Mouse (Mus musculus) cerebellum, postnatal 14 days (tissue): ENCODE measurements around the gene Csf2rb2.
"Not testable (repeated sequence)": the region's sequence is repeated elsewhere in the genome, so short reads cannot be mapped to it uniquely, and the experiment has no call there.

Experiments
- DNase-seq, 2 experiments: peaks; one replicate each; pipeline ENCODE4 v3.0.0; 2021; ENCODE audit warnings: mixed read lengths in 2 of 2

The Csf2rb2 gene

DNA sequence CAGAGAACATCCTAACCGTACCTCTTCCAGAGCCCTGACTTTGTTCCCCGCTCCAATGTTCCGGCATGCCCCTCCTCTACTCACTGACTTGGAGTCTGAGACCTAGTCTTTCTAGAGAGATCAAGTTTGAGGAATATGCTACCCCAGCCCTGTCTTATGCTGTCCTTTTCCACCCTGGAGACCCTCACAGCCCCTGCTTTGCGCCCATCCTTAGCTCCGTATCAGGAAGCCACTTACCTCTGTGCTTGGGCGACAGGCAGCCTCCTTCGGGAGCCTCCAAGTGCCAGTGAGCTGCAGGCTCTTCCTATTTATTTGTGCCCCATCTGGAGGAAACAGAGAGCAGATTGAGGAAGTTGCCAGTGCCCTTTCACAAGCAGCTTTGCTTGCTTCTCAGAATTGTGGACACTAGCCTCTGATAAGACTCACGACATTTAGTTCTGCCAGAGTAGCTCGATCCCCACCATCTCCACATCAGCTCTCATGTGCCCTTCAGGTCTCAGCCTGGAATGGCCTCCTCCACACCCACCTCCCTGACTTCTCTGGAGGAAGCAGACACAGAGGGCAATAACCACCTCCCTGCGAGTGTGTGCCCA lies at the start of gene Csf2rb2:
TSS of gene Csf2rb2 (minus strand) at position 381 of the 593 bp plus-strand sequence.
- no peak for DNase-seq

DNA sequence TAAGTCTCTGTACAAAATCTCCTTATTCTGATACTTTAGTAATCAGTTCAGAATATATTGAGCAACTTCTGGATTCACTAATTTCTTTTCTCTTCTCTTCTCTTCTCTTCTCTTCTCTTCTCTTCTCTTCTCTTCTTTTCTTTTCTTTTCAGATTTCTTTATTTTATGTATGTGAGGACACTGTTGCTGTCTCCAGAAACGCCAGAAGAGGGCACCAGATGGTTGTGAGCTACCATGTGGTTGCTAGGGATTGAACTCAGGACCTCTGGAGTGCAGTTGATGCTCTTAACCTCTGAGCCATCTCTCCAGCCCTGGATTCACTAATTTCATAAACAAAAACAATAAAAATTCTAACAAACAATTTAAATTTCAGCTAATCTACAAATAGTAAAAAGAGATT lies 49.4 kb upstream of the Csf2rb2 start:
- DNase-seq, result peak; percentile 76 to 80

DNA sequence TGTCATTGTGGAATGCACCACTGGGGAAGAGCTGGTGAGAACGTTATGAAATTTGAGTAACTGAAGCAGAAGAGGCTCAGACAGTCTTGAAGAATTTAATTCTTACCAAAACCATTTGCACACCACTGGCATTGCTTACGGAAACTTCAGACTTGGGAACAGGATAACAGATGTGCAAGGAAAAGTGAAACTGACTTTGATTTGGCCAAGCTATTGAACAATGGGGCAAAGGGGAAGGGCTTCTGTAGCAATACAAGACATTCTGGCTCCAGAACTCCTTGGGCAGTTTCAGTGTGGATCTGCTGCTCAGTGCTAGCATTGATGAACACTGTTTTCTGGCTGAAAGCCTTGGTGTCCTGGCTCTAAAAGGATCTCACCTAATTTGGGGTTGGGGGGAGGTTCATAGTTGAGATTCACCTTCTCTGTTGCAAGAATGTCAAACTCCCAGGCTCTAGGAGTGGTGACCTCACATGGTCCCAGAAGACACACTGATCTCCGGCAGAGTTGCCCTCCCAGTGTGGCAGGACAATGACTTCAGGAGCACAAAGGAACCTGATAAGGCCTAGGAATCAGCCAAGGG lies 46.2 kb upstream of the Csf2rb2 start:
- no peak for DNase-seq

DNA sequence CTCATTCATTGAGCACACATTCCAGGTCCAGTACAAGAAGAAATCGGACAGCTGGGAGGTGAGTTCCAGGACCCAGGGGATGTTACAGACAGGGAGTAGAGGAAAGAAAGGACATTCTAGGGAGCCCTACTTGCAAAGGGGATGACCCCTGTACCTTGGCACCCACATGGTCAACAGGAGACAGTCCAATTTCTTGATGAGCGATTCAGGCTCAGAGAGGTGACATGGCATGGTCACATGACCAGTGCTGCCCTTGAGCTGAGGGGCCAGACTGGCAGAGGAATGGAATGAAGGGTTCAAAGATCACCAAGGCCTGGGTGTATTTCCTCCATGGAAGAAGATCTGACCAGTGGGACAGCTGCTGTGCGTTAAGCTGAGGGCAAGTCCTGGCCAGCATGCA lies 39.0 kb upstream of the Csf2rb2 start:
- DNase-seq, result no peak

DNA sequence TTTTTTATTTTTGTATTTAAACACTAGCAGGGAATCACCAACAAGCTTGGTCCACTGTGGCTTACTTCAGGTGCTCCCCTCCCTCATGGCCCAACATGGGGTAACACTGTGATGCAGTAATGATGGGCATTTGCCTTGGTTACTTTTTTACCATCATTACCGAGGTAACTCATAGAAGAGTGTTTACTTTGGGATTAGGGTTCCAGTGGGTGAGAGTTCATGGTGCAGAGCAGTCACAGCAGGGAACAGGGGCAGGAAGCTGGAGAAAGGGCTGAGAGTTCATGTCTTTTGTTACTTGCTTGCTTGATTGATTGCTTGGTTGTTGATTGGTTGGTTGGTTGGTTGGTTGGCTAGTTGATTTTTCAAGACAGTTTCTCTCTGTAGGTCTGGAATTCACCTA lies 38.2 kb upstream of the Csf2rb2 start:
- no peak for DNase-seq

DNA sequence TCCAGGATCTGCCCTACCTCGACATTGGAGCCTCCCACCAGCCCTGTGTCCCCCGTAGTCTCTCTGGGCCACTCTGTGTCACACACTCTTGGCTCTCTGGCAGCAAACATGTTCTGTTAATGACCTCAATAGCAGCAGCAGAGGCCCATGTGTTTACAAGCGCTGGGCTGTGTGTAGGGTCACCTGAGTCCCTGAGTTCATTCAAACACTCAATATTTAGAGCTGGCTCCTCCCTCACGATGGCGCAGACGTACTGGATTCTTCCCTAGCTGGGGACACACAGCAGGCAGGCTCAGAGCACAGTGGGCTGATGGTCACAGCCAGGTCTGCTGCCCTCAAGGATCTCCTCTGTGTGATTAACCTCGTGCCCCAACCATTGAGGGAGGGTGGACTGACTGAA lies 35.4 kb upstream of the Csf2rb2 start:
- DNase-seq, result not testable (repeated sequence)

DNA sequence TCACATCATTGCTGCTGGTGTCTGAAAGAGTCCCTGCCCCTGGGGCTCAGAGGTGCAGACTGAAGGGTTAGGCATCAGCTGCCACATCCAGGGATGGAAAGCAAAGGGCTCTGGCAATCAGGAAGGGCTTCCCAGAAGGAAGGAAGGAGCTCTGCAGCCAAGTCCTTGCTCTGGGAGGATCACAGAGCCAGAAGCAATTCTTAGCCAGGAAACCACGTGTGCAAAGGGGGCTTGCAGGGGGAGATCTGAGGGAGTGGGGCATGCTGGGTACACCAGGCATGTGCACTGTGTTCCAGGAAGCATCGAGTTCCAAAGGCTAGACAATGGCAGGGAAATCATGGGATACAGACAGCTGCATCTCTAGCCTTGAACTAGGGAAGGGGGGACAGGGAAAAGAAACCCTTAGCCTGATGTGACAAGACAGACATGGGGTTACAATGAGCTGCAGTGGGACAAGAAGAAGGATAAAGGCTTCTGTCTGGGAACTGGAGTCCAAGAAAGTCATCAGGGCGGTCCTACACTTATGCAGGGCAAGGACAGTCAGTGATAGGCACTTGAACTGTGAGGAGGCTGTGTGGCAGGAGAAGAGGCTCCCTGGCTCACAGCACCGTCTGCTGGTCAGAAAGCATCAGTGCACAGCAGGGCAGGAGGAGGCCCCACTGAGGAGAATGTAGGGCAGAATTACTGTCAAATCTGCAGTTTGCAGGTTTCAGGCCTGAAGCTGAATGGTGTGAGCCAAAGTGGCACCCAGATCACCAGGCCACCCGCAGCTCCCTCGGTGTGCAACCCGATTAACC lies 34.3 kb upstream of the Csf2rb2 start:
- peak; percentile 69 to 76 for DNase-seq

DNA sequence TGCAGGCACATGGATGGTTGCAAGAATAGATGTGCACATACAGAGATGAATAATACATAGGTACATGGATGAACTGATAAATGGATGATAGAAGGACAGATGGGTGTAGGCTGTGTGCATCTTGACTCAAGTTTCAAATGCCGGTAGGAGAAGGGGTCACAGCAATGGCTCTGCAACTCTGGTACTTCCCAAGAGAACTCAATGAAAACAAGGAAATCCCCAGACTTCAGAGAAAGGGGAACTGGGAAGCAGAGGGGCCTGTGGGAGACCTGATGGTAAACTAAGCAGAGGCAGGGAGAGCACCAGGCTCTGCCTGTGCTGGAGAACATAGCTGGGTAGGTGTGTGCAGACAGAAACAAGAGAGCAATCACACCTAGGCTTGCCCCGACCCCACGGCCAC lies 28.9 kb upstream of the Csf2rb2 start:
- no peak for DNase-seq

DNA sequence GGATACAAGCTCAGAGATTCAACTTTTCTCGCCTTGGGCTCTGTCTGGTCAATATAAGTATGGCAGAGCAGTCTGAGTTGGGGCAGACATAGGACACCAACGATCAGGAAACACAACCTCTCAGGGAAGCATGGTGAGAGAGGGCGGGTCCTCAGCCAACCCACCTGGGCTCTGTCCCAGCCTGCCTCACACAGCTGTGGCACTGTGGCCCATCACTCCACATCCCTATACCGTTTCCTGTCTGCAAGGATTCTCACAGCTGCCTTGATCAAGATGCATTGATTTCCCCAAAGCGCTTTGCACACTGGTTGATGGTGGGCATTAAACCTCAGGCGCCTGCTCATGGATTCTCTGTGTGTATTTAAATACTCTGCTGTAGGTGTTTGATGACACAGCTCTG lies 27.5 kb upstream of the Csf2rb2 start:
- no peak for DNase-seq

DNA sequence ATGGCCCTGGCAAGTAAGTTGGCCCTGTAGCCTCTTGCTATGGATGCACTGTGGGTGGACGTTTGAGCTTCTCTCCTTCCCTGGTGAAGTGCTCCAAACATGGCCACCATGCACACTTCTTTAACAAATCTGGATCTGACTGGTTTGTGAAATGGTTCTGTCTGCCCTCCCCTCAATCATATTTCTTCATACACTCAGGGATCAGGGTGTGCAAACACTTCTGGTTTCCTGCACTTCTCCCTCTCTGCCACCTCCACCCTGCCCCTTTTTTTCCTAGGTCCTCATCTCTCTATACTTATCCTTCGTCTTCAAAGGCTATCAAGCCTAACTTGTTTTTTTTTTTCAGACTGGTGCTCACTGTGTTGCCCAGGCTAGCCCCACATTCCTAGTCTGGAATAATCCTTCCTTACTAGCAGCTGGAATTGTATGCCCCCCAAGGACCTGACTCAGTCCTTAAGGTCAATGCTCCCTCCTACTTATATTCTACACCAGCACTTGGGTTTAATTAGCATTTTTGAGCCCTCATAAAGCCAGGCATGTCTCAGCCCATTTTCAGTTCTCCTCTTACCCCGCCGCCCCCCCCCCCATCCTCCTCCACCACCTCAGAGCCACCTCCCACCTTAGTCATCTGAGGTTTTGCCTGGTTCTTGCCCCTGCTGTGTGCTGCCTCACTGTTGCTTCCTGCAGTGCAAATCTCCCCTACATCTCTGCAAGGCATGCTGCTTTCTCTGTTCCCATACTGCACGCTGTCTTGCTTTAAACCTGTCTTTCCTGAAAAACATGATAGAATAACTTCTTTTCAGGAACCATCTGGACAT lies 26.2 kb upstream of the Csf2rb2 start:
- DNase-seq, result no peak

DNA sequence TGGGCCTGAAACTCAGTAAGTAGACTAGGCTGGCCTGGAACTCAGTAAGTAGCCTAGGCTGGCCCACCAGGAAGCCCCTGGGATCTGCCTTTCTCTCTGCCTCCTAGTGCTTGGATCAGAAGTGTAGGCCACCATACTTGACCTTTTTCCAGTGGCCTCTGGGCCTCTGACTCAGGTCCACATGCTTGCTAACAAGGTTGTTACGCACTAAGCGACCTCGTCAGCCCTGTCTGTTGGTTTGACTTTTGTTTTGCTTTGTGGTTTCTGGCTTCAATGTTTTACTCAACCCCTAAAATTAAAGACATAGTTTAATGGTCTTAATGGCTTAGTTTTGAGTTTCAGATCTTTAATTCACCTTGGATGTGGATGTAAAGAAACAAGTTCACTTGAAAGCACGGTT lies 25.2 kb upstream of the Csf2rb2 start:
- DNase-seq, result no peak

DNA sequence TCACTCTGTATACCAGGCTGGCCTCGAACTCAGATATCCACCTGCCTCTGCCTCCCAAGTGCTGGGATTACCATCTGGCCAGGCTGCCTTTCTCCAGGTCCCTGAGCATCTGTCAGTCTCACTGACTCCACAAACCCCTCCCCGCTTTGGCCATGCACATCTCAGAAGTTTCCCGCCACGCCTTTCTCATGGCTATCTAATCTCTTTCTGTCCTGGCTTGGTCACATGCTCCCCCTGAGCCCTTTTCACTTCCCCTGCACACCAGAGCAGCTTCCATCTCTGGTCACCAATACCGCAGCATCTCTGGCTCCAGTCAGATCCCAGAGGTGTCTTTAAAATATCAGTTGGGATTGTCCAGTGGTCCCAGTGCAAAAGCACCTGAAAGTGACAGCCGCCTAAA lies 24.5 kb upstream of the Csf2rb2 start:
- not testable (repeated sequence) for DNase-seq

DNA sequence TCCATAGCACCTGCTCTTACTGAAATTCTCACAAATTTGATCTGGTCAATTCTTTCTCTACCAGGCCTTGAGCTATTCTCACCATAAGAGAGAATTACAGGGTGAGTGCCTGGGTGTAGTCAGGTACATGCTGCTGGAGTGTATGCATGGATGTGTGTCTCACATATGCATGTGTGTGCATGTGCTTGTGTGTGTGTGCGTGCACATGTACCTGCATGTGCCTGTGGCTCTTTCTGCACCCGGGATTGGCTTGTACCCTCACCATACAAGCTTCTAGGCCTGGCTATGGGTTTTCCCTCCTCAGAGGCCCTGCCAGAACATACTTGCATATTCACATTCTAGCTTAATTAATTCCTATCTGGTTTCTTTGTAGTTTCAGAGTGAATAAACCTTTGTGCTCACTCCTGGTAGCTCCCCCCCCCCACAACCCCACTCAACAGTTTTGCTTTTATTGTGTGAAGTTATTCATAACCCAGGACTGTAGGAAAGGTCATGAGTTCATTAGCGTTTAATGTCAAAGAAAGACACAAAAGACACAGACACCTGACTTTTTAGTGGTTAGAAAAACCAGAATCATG lies 23.1 kb upstream of the Csf2rb2 start:
- DNase-seq, result no peak

DNA sequence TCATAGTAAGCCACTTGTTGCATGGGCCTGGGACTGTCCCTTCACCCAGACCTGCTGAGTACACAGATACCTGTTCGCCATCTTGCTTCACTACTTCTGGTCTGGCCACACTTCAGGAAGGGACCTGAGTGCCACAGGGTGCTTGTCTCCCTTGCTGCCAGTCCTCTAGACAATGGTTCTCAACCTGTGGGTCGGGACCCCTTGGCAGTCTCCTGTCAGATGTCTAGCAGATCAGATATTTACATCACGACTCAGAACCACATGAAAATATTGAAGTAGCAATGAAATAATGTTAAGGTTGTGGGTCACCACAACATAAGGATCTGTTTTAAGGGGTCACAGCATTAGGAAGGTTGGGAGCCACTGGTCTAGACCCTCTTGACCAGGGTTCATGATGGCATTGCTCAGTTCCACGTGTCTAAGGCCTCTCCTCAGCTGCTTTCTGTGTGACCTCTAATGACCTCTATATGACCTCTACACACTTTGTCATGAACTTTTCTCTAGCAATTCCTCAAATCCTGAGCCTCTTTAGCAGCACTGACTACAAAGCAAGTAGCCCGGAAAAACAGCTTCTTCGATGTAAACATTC lies 22.3 kb upstream of the Csf2rb2 start:
- not testable (repeated sequence) for DNase-seq

DNA sequence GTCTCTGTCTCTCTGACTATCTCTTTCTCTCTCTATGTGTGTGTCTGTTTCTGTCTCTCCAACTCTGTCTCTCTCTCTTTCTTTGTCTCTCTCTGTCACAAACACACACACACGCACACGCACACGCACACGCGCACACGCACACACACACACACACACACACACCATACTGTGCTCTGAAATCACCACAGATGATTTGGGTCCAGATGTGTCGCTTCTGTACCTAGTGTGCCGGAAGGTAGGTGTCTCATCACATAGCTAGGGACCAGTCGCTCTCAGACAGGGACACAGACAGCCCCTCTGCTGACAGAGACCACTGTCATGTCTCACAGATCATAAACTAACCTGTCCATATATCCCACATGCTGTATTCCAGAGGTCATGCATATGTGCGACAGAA lies 21.2 kb upstream of the Csf2rb2 start:
- no peak for DNase-seq

DNA sequence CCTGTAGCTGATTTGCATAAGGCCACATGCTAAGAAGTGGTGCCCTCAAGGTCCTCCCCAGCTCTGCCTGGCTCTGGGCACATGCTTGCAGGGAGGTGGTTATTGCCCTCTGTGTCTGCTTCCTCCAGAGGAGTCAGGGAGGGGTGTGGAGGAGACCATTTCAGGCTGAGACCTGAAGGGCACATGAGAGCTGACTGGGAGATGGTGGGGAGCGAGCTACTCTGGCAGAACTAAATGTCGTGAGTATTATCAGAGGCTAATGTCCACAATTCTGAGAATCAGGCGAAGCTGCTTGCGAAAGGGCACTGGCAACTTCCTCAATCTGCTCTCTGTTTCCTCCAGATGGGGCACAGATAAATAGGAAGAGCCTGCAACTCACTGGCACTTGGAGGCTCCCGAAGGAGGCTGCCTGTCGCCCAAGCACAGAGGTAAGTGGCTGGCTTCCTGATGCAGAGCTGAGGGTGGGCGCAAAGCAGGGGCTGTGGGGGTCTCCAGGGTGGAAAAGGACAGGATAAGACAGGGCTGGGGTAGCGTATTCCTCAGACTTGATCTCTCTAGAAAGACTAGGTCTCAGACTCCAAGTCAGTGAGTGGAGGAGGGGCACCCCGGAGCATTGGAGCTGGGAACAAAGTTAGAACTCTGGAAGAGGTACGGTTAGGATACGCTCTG lies 20.3 kb upstream of the Csf2rb2 start, which contains the start of gene Csf2rb:
TSS of gene Csf2rb (plus strand) at position 82 of the 669 bp plus-strand sequence.
- no peak for DNase-seq

DNA sequence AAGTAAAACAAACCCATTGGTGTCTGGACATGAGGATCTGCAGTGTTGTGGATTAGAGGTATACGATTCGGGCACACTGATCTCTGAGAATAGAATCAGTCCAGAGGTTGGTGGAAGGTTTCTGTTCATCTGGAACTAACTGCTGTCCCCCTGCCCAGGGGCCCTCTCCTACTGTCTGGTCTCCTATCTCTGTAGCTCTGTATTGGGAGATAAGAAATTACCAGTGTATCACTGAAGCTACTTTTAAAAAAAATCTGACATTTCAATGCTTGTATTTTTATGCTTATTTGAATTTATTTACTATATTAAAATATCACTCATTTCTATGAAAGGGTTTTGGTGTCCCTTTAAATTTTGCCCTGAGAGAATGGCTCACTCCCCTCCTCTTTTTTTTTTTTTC lies 18.8 kb upstream of the Csf2rb2 start:
- DNase-seq, result no peak

DNA sequence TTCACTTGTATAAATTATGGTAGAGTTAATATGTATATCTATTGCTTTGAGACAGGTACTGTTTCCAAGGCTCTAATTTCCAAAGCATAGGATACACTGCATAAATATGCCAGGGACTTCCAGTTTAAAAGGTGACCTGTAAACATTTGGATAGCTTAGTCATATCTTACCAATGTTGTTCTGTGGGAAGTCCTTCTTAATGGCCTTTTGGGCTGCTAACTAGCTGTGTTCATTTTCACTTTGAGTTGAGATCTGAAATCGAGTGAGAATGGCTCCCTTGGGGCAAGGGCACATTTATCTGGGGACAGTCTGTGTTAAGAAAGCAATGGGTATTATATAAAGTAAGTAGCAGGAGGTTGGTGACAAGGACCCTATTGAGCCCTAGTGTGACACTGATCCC lies 17.8 kb upstream of the Csf2rb2 start:
- no peak for DNase-seq

DNA sequence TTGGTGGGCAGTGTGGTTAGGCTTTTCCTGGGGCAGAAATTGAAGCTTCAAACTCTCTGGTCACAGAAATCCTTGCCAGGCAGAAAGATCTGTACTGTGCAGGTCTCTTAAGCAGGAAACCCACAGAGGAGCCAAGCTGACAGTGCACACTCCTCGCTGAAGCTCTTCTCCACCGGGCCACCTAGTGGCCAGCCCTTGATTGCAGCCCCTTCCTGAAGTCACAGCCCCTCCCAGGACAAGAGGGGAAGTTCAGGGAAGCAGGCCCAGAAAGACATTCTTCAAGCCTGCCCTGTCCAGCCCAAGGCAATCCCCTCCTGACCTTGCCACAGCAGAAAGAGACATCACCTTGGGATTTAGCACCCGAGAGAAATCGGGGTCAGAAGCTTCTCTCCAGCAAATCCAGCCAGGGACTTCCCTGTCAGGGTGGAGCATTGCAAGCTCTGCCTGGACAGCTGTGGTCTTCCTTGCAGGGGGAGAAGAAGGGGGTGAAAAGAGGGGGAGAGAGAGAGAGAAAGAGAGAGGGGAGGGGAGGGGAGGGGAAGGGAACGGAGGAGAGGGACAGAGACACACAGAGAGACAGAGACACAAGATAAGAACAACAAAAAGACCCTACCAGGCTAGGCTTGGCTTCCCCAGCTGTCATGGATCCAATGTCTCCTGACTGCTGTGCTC lies 15.4 kb upstream of the Csf2rb2 start:
- DNase-seq, result peak; percentile 80 to 86

DNA sequence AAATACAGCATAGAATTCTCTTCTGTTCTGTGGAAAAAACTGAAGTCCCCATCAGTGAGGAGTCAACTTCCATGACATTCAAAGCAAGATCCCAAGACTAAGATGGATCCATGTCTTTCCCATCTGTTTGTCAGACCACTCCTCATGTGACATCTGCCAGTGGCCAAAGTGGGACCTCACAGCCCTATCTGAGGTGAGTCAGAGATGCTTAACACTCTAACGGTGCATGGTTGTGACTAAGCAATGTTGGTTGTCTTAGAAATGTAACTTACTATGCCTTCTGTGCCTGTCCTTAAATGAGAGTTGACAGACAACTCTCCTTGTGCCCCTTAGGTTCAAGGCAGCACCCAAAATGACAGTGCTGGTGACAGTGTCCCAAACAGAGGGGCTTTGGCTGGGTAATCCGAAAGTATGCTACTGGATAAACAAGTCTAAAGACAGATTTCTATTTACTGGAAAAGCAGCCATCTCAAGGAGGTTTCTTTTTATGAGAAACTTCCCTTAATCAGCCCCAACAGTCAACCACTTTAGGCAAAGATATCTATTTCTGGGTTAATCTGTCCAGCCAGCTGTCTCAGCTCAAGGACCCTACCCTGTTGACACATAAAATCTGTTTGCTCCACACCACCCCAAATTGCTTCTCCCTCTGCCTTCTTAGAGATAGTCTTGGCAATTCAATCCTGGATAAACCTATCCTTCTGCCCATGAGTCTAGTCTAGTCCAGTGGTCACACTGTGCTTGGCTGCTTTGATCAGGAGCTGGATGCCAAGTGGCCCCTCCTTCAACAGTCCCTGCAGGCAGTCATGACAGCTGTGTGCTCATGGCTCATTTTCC lies 13.0 kb upstream of the Csf2rb2 start:
- peak; percentile 47 to 57 for DNase-seq
